ENCODE assay signal across 21 mouse cellular contexts in genomic region chr12:40964996-40965395, GRCm38 (mm10). TPM values are rescaled to one million over a fixed set of nuclear protein-coding genes. Genes with fewer than 3 reads are reported as not detected.
"Had no signal": no experiment of that assay in that cellular context is flagged by ENCODE, and none has a peak within 500 bp of the region (broad histone marks: within the 10 kb centered on the region; RNA-seq: fewer than 3 reads in every experiment).

No protein-coding gene starts in this region.

- H3K27me3 ChIP-seq: intestine, embryonic 15.5 days; kidney, embryonic 15.5 days; limb, embryonic 12.5 days; limb, embryonic 15.5 days; liver, embryonic 12.5 days; neural tube, embryonic 13.5 days; stomach, embryonic 15.5 days had no signal

- H3K4me1 ChIP-seq: intestine, embryonic 15.5 days; kidney, embryonic 15.5 days; limb, embryonic 15.5 days; neural tube, embryonic 13.5 days; stomach, embryonic 15.5 days had no signal

- ATAC-seq: intestine, embryonic 15.5 days; liver, embryonic 12.5 days had no signal

- H3K4me3 ChIP-seq: intestine, embryonic 15.5 days; kidney, embryonic 15.5 days; limb, embryonic 12.5 days; limb, embryonic 15.5 days; liver, embryonic 12.5 days; myocyte; neural tube, embryonic 13.5 days; stomach, embryonic 15.5 days had no signal

- H3K9ac ChIP-seq: intestine, embryonic 15.5 days; kidney, embryonic 15.5 days; limb, embryonic 12.5 days; limb, embryonic 15.5 days; liver, embryonic 12.5 days; neural tube, embryonic 13.5 days; stomach, embryonic 15.5 days had no signal

- H3K4me2 ChIP-seq: intestine, embryonic 15.5 days; kidney, embryonic 15.5 days; limb, embryonic 12.5 days; limb, embryonic 15.5 days; liver, embryonic 12.5 days; neural tube, embryonic 13.5 days; stomach, embryonic 15.5 days had no signal

- H3K27ac ChIP-seq: intestine, embryonic 15.5 days; kidney, embryonic 15.5 days; limb, embryonic 12.5 days; limb, embryonic 15.5 days; liver, embryonic 12.5 days; neural tube, embryonic 13.5 days; stomach, embryonic 15.5 days had no signal

- H3K36me3 ChIP-seq: intestine, embryonic 15.5 days; kidney, embryonic 15.5 days; limb, embryonic 12.5 days; limb, embryonic 15.5 days; liver, embryonic 12.5 days; neural tube, embryonic 13.5 days; stomach, embryonic 15.5 days had no signal

- DNase-seq: kidney, adult 11 months; kidney, adult 8-10 months; kidney, postnatal 10 days; kidney, postnatal 36 days; left cerebral cortex, postnatal 4 days; lung, adult 2 months; lung, postnatal 14 days; lung, postnatal 4 days; retina, postnatal 1 day; right cerebral cortex, postnatal 25 days; spleen, adult 18-20 months; thymus, postnatal 25 days had no signal

- H3K9me3 ChIP-seq: intestine, embryonic 15.5 days; kidney, embryonic 15.5 days; limb, embryonic 12.5 days; limb, embryonic 15.5 days; liver, embryonic 12.5 days; neural tube, embryonic 13.5 days; stomach, embryonic 15.5 days had no signal

RNA-seq across cellular contexts. Expression of gene Immp2l, which starts 58.9 kb away (rescaled TPM):
- total RNA-seq: monocyte, adult 5-6 weeks had no signal
